Mouse (Mus musculus): ENCODE data around the gene Fstl5. TPM values are rescaled to one million over a fixed set of nuclear protein-coding genes. Genes with fewer than 3 reads are reported as not detected.

The Fstl5 gene
- 10 to 100 TPM; 20.6 to 25.8 TPM for total RNA-seq (2021)
- long read RNA-seq, experiment 1, full-length matches to known transcripts: 11 of 17 reads
- long read RNA-seq, experiment 1, partial matches to known transcripts: 1 of 17 reads
- long read RNA-seq, experiment 1, other reads (novel, unspliced or antisense): 5 of 17 reads
- long read RNA-seq, experiment 2, full-length matches to known transcripts: 4 of 14 reads
- long read RNA-seq, experiment 2, partial matches to known transcripts: 2 of 14 reads
- long read RNA-seq, experiment 2, other reads (novel, unspliced or antisense): 8 of 14 reads

DNA sequence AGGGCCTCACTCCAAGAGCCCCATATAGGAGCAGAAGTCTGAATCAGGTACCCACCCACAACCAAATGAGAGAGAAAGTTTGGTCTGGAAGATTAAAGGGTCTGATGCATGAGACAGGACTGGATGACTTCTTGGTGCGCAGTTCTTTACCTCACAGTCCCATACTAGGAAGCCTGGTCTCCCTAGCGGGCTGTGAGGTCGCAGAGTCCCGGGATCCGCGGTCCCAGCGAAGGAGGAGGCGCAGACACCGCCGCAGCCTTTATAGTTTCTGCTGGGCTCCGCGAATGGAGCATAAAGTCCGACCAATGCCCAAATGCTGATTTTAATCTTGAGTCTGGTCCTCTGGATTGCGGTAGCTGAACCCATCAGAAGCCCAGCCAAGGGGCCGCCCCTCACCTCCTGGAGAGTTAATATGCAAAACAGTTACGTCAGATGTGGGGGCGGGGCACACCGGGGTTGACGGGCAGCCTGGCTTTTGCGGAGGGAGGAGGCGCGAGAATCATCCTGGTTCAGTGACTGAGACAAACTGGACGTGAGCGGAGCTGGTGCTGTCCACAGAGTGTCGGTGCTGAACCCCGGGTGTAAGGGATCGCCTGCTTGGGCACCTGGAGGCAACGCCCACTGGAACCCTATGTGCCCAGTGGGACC lies at the start of gene Fstl5:
Gene Fstl5 (plus strand): TSS at position 211 of the 648 bp plus-strand sequence.
- intact Hi-C loops (cut with DNase I): loop anchor here (10.0 kb wide), 1 partner anchor 491 kb away; no protein-coding TSS in a partner anchor
- DNase-seq (ENCODE audit: low spot score in 2 of 2): peak; percentile 65 to 80

DNA sequence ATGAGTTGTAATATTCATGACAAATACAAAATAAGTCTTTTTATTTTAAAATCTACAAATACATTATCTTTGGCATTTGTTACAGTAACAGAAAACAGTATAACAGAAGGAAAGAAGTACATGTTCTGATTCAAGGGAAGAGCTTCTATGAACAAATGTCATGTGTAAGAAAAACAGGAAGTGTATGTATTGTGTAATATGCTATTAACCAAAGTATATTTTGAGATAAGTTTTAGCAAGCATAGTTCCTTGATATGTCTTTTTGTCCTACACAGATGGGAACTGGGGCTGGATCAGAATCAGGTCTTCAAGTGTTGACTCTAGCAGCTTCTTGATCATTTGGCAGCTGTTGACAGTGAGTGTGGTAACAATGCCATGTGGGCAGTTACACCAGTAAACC lies 48.5 kb upstream of the Fstl5 start:
- no peak for DNase-seq (ENCODE audit: low spot score in 2 of 2)
- intact Hi-C loops (cut with DNase I): no loop called here

DNA sequence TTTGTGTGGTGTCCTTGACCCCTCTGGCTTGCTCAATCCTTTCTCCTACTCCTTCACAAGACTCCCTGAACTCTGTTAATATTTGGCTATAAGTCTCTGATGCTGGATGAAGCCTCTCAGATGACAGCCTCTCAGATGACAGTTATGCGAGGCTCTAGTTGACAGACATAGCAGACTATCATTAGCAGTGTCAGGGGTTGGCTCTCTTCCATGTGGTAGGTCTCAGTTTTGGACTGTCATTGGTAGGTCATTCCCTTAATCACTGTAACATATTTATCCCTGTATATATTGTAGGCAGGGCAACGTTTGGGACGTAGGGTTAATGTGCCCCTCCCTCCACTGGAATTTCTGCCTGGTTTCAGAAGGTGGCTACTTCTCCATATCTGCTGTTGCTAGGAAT lies 22.9 kb upstream of the Fstl5 start:
- DNase-seq (ENCODE audit: low spot score in 2 of 2): no peak
- intact Hi-C loops (cut with DNase I): no loop called here

DNA sequence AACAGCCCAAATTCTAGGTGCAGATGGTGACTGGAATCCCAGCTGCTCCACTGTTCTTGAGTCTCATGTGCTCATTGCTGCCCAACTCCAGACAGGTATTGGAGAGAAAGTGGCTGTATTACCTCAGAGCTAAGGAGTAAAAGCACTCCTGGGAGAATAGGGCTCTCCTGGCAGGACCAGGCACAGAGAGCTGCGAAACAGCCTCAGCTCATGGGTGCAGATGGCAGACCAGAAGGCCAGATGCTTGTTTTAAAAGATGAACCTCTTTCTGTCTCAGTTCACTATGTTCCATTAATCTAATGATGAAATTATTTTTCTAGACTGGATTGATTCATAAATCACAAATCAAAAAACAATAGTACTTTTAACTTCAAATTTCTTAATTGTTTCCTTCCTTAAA lies 12.1 kb upstream of the Fstl5 start:
- DNase-seq (ENCODE audit: low spot score in 2 of 2): no peak
- intact Hi-C loops (cut with DNase I): no loop called here

DNA sequence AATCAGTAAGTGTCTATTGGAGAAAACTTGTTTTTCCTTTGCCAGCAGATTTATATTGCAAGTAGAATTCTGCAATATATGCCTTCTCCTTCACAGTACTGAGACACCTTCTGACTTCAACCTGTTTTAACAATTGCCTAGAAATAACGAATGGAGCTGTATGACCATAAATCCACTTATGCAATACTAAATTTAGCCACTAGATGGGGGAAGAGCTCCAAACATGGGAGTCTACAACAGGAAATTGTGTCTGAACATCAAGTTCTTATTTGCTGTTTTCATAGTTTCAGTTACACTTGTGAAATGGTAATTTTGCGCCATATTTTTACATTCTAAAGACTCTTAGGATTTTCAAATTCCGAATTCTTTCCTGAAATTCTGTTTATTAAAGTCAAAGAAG lies 6.2 kb upstream of the Fstl5 start:
- peak; percentile 75 to 92 for DNase-seq (ENCODE audit: low spot score in 2 of 2)
- intact Hi-C loops (cut with DNase I): no loop called here

DNA sequence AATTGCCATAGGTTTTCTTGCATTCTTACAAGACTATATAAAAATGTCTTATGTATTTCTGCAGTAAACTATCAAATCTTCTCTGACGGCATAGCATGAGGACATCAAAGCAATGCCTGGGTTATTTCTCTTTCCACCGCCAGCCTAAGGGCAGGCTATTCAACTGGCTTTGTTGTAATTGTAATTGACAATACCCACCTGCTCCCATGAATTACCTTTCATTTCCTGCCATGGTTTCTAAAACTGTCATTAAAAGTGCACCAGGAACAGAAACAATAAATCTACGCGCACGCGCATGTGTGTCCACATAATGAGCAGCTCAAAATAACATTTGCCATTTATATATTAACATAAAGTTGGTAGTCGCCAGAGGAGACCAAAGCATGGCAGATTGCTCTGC lies 1.2 kb upstream of the Fstl5 start:
- no peak for DNase-seq (ENCODE audit: low spot score in 2 of 2)
- intact Hi-C loops (cut with DNase I): loop anchor here (10.0 kb wide), 1 partner anchor 492 kb away; no protein-coding TSS in a partner anchor

DNA sequence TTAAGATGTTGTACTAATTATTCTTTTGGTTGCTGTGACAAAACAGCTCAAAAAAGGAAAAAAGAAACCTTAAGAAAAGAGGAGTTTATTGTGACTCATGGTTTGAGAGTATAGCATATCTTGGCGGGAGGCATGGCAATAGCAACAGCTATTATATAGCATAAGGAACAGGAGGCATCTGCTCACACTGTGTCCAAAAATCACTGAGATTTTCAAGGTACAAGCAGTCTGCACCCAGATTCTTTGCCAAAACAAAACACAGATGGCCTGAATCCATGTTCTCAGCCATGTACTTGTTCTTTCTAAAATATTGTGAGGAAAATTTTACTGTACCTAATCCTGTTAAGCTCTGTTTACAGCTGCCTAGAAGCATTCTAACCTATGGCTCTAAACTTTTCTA lies 66.4 kb downstream of the Fstl5 start:
- intact Hi-C loops (cut with DNase I): no loop called here
- DNase-seq (ENCODE audit: low spot score in 2 of 2): peak in 1 of 2 experiments; percentile 4

DNA sequence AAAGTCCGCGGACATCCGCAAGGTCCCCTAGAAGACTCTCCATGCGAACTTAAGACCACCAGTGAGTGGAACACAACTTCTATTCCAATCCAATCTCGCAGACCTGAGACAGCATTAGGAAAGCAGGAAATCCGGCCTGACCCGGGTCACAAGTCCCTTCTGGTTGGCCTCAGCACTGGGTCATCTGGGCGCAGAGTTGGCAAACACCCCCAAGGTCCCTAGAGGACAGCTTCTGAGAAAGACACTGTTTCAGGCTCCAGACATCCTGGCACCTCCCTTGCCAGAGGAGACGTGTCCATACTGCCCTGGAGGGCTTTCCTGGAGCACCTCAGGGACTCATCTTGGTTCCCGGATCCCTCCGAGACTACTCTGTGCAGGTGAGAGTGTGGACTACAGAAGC lies 73.8 kb downstream of the Fstl5 start:
- intact Hi-C loops (cut with DNase I): no loop called here
- no peak for DNase-seq (ENCODE audit: low spot score in 2 of 2)

DNA sequence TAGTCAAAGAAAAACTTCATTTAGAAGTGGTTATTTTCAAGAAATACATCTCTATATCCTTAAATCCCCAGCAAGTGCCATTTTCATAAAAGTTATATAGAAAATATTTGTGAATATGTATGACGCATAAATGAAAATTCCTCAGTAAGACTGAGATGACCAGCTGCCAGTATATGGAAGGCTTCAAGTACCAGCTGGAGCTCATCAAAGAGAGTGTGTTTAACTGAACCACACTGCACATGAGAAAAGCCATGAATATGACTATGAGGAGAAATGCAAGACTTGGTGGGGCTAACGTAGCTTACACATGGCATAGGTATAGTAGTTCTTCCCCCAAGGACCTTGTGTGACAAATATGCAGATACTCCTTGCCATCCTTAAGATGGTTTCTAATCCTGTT lies 164.8 kb downstream of the Fstl5 start:
- no peak for DNase-seq (ENCODE audit: low spot score in 2 of 2)
- intact Hi-C loops (cut with DNase I): no loop called here

DNA sequence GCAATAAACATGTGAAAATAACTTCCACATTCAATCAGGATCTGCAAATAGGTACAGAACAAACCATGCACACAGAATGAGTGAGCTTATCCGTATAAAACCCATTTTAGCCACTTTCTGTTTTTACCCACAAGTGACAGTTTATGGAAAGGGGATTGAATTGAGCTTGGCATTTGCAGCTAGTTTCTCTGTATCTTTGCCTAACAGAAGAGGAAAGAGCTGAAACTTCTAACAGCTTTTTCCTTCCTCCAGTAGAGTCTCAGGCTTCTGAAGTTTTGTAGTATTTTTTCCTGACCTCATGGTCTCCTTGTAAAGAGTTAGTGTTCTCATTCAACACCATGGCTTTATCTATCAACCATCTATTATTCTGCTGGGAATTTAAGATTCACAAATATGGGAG lies 177.3 kb downstream of the Fstl5 start:
- intact Hi-C loops (cut with DNase I): no loop called here
- no peak for DNase-seq (ENCODE audit: low spot score in 2 of 2)

DNA sequence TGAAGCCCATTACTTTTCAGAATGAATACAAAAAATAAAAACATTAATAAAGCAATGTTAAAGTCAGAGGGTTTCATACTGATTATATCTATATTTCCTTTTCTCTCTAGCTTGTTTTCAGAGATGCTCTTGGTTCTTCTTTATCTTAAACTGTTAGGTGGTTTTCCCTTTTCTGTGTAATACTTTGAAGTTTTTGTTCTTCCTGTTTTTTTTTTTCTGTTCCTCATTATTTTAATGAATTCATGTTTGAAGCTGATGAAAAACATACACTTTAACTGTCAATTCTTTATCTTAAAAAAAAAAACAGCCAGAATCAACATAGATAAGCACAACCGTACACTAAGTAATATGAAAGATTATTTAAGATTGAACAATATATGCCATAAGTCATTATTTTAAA lies 218.9 kb downstream of the Fstl5 start:
- intact Hi-C loops (cut with DNase I): no loop called here
- DNase-seq (ENCODE audit: low spot score in 2 of 2): no peak

DNA sequence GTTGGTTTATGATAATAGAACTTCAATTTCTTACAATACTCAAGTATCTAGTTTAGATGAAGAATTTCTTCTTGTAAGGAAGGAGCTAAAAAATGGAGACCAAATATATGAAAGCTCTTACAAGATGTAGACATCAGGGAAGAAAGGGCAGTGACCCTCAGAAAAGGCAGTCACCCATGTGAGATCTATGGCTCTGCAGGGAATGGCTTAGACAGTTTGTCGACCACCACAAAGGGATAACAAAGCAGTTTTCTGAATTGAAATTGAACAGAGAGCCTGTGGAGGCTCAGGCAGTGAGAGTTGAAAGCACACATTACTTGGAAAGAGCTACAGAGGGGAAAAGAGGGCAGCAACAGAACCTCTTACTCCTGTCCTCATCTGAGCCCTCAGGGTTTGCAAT lies 220.3 kb downstream of the Fstl5 start:
- intact Hi-C loops (cut with DNase I): no loop called here
- no peak for DNase-seq (ENCODE audit: low spot score in 2 of 2)

DNA sequence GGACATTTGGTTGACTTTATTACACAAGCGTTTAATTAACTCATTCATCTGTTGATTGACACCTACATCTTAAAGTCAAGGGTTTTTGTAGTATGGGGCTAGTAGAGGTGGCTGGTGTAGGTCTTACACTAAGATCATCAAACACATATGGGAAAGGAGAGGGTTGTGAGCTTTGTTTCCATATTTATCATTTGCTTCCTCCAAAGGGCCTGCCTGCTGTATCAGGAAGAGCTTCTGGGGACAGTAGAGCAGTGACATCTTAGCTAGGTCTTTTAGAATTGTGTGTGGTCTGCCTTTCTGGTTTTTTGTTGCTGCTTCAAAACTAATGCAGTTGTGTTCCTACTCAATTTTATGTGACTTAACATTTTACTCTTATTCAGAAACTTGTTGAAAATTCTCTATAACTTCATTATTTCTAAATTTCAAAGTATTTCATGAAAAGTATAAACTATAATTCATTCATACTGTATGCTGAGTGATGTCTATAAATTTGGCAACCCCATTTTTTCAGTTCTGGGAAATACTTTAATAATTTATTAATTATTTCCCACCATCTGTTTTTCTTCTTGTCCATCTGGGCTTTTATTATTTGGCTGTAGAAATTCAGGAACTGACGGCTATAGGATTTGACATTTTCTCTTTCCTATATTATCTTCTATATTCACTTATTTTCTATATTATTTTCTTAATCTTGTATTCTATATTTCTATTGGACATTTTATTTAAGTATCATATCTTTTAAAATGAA lies 227.1 kb downstream of the Fstl5 start:
- DNase-seq (ENCODE audit: low spot score in 2 of 2): no peak
- intact Hi-C loops (cut with DNase I): no loop called here

DNA sequence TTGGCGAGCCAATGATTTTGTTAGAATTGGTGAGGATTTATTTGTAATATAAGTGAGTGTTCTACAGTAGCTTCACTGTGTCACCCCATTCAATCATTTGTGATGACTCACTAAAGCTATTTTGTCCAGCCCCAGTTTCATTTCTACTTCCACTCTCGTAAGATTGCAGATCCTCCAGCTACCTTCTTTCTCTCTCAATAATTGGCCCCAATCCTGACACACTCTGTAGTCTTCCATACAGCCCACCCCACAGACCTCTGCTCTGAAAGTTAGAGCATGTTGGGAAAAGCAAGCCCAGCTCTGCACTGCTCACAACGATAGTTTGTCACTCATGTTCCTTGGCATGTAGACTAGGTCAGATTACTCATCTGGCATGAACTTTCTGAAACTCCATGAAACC lies 242.9 kb downstream of the Fstl5 start:
- intact Hi-C loops (cut with DNase I): no loop called here
- DNase-seq (ENCODE audit: low spot score in 2 of 2): no peak

DNA sequence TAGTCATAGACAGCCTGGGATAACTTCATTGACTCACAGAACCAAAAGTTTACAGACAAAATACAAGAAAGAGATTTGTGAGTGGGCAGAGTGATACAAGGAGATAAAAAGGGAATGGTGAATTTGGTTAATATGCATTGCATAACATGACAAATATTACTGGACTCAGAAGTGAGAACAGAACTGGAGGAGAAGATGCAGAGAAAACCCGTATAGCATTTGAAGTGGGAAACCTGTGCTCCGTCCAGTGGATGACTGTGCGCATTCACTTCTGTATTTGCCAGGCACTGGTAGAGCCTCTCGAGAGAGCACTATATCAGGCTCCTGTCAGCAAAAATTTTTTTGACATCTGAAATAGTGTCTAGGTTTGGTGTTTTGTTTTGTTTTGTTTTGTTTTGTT lies 245.5 kb downstream of the Fstl5 start:
- DNase-seq (ENCODE audit: low spot score in 2 of 2): no peak
- intact Hi-C loops (cut with DNase I): no loop called here

DNA sequence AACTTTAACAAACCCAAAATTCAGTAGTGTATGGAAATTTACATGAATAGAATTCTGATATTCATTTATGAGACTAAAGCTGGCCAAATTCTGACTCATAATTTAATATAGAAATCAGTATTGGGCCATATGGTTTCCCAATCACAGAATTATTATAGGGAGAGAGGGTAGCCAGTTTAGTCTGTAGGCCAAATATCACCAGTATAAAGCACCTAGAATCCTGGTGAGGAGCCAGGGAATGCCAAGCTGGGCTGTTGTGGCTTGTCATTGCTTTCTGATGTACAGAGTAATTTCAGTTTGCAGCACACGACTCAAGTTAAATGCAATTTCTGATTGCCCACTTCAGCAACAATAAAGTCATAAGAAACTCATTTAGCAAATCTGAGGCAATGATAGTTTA lies 248.4 kb downstream of the Fstl5 start:
- DNase-seq (ENCODE audit: low spot score in 2 of 2): no peak
- intact Hi-C loops (cut with DNase I): no loop called here

DNA sequence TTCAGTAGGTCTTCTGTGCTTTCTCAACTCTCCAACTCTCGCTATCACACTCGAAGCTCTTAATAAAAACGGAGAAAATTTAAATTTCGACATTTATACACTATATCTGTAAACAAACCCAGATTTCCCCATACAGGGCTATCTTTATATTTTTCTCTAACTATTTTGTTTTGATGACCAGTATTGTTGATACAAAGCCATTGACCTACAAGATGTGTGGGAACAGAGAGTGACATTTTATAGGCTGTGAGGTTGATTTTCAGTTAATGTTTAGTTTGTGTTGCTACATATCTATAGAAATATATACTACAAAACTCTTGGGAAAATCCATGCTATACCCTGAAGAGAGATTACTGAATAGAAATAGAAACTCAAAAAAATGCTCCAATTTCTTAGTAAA lies 262.9 kb downstream of the Fstl5 start:
- intact Hi-C loops (cut with DNase I): no loop called here

DNA sequence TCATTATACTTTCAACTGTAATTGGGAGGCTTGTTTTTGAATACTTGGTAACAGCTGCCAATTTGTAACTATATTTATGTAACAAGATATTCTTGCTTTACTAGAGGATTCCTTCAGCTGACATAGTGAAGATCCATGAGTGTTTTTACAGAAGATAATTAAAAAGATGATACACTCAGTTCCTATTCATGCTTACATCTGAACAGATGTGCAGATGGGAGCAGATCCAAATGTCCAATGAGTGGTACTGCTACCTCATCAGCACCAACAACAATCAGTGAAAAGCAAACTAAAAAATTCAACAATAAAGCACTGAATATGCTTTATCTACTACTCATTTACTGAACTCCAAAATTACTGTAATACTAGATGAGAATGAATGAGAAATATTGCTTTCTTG lies 292.9 kb downstream of the Fstl5 start:
- DNase-seq (ENCODE audit: low spot score in 2 of 2): no peak

More for the DNA sequence above, 262.9 kb downstream of the Fstl5 start:
- DNase-seq (ENCODE audit: low spot score in 2 of 2): no peak

DNA sequence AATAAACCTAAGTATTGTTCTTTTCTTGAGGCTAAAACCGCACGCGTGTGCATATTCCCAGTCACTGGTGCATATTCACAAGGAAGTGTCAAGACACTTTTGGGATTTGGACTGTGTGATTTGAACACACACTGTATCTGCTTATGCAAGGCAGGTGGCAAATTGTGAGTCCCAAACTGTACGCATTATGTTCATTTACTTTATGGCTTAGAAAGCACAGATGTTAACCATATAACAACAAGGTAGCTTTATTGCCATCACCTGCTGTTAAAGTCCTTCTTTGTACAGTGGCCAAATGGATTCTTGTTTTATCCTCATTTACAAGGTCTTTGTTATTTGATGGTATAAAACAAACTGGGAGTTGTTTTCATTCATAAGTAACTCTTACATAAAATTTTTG lies 295.8 kb downstream of the Fstl5 start:
- intact Hi-C loops (cut with DNase I): no loop called here
- no peak for DNase-seq (ENCODE audit: low spot score in 2 of 2)

More for the DNA sequence above, 292.9 kb downstream of the Fstl5 start:
- intact Hi-C loops (cut with DNase I): no loop called here

DNA sequence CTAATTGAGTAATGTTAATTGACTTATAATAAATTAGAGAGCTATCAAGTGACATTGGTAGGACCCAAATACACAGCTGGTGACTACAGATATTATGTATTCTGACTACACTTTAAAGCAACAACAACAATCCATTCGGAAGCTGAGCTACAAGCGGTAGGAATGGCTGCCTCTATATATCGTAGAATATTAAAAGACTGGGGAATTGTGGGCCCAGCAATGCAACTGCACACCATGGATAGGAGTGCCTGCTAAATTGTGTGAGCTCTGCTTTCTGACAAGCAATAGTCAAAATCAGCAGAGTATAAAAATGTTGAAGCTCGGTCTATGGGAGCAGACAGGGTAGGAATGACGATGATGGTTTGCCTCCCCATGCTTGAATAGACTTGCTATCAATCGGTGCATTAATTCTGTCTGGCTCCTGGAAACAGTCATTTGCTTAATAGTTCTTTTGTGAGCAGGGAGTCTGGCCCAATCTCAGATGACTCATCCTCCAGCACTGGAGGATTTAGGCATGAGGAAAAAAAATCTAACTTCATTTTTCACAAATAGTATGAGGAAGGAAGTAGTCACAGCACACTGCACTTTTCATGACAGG lies 354.8 kb downstream of the Fstl5 start:
- DNase-seq (ENCODE audit: low spot score in 2 of 2): peak in 1 of 2 experiments; percentile 2

More for the DNA sequence above, 354.8 kb downstream of the Fstl5 start:
- intact Hi-C loops (cut with DNase I): no loop called here

Data from left cerebral cortex, postnatal 14 days (tissue).